Mouse (Mus musculus): ENCODE data around the gene Anapc5. TPM values are rescaled to one million over a fixed set of nuclear protein-coding genes. Genes with fewer than 3 reads are reported as not detected.

Gene Anapc5
- 489 and 493 TPM in 2 replicates for polyA plus RNA-seq (2014; fragmentation: Nextera tagmentation; extraction: Ambion mirVana)

DNA sequence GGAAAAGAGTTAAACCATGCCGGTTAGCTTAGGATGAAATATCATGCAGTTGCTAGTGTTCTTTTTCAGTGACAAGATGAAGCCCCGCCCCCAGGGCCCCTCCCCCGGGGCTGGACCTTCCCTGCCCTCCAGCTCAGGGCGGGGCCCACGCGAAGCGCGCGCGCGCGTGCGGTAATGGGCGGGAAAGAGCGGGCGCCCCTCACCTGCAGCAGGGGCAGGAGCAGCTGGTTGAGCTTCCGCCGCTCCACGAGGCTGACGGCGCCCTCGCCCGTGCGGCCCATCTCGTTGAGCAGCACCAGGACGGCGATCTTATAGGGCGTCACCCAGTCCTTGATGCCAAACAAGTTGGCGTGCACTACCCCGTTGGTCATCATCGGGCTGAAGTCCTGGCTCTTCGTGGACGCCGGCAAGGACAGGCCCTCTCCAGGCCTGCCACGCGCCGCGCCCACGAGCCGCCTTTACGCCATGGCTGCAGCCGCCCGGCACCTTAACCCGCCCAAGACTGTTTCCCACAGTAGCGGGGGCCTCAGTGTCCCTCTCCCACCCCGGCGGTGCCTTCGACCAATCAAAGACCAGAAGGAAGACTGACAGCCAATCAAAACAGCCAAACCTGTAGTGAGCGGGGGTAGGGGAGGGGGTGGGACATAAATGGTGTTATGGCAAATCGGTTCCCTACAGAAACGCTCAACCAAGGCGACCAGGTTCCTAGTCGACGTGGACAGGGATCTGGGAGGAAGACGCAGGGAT lies at the start of gene Anapc5:
Gene Anapc5, minus strand, starts transcription at position 563 of the 747 bp plus-strand sequence.
- under 1% methylated on average over 55 of the region's 55 CpGs for WGBS
- Histone ChIP-seq H3K9me3 (replicated peaks; ENCODE audit: control insufficient read depth, low read length) (no peaks in the 10 kb centered on the region), H3K9ac (replicated peaks; ENCODE audit: low read length) (peak within 1 kb of the TSS; percentile 90), H3K4me1 (ENCODE audit: control insufficient read depth, insufficient read depth, low read length) (no peaks in the 10 kb centered on the region), H3K27me3 (ENCODE audit: control insufficient read depth, insufficient read depth, low read length) (no peaks in the 10 kb centered on the region), H3K4me2 (ENCODE audit: low read depth, low read length) (peak within 1 kb of the TSS; percentile 63), H3K27ac (replicated peaks; ENCODE audit: low read depth, low read length) (peak within 1 kb of the TSS; percentile 94), H3K36me3 (replicated peaks; ENCODE audit: control insufficient read depth, insufficient read depth, low read depth, low read length) (peaks cover 10% of the 10 kb centered on the region), H3K4me3 (ENCODE audit: low read depth, low read length) (peak within 1 kb of the TSS; percentile 74)
- ATAC-seq (replicated peaks; ENCODE audit: insufficient number of reproducible peaks, low FRiP score, low TSS enrichment, low read depth) (peak; percentile 99), DNase-seq (ENCODE audit: low spot score) (peak; percentile 98)

- 90% methylated on average over 2 of the region's 2 CpGs for WGBS
- no peak overlapping the region for H3K9ac ChIP-seq (replicated peaks; ENCODE audit: low read length)
- no peaks in the 10 kb centered on the region for H3K4me1 ChIP-seq (ENCODE audit: control insufficient read depth, insufficient read depth, low read length)
- H3K27me3 ChIP-seq (ENCODE audit: control insufficient read depth, insufficient read depth, low read length): no peaks in the 10 kb centered on the region
- no peak overlapping the region for H3K4me2 ChIP-seq (ENCODE audit: low read depth, low read length)
- H3K36me3 ChIP-seq (replicated peaks; ENCODE audit: control insufficient read depth, insufficient read depth, low read depth, low read length): peaks cover 11% of the 10 kb centered on the region
- DNase-seq (ENCODE audit: low spot score) (no peak), ATAC-seq (replicated peaks; ENCODE audit: insufficient number of reproducible peaks, low FRiP score, low TSS enrichment, low read depth) (no peak)
- no peaks in the 10 kb centered on the region for H3K9me3 ChIP-seq (replicated peaks; ENCODE audit: control insufficient read depth, low read length)
- no peak overlapping the region for H3K4me3 ChIP-seq (ENCODE audit: low read depth, low read length)
- H3K27ac ChIP-seq (replicated peaks; ENCODE audit: low read depth, low read length): no peak overlapping the region
Observed at GRCm38 (mm10) chr5:122863053-122863452, 41.9 kb upstream of the Anapc5 start.

GRCm38 (mm10) chr5:122855858-122856257 lies 34.7 kb upstream of the Anapc5 start:
- Histone ChIP-seq H3K27me3 (ENCODE audit: control insufficient read depth, insufficient read depth, low read length) (no peaks in the 10 kb centered on the region), H3K9me3 (replicated peaks; ENCODE audit: control insufficient read depth, low read length) (no peaks in the 10 kb centered on the region), H3K9ac (replicated peaks; ENCODE audit: low read length) (no peak overlapping the region), H3K27ac (replicated peaks; ENCODE audit: low read depth, low read length) (no peak overlapping the region), H3K4me2 (ENCODE audit: low read depth, low read length) (no peak overlapping the region), H3K4me3 (ENCODE audit: low read depth, low read length) (no peak overlapping the region), H3K4me1 (ENCODE audit: control insufficient read depth, insufficient read depth, low read length) (peaks cover 3% of the 10 kb centered on the region; the same call in 1 of the 2 replicates), H3K36me3 (replicated peaks; ENCODE audit: control insufficient read depth, insufficient read depth, low read depth, low read length) (no peaks in the 10 kb centered on the region)
- DNase-seq (ENCODE audit: low spot score) (no peak), ATAC-seq (replicated peaks; ENCODE audit: insufficient number of reproducible peaks, low FRiP score, low TSS enrichment, low read depth) (no peak)
- WGBS: 78% methylated on average over 3 of the region's 3 CpGs

DNA sequence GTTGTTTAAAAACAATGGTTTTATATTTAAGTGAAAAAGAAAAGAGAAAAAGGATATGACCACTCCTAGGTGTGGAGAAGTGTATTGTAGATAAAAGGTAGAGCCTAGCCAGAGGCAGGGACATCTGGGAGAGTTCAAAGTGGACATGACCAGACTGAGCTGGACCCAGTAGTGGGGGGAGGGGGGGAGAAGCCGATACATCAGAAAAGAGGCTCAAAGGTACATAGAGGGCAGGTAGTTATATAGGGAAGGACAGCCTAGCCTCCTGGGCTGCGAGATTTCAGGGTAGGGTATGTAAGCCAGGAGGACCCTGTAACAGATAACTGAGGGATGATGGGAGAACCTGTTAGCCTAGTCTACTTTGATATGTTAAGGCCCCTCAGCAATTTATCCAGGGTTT lies 31.5 kb upstream of the Anapc5 start:
- Histone ChIP-seq H3K36me3 (replicated peaks; ENCODE audit: control insufficient read depth, insufficient read depth, low read depth, low read length) (no peaks in the 10 kb centered on the region), H3K9me3 (replicated peaks; ENCODE audit: control insufficient read depth, low read length) (no peaks in the 10 kb centered on the region), H3K4me2 (ENCODE audit: low read depth, low read length) (no peak overlapping the region), H3K27ac (replicated peaks; ENCODE audit: low read depth, low read length) (no peak overlapping the region), H3K4me3 (ENCODE audit: low read depth, low read length) (no peak overlapping the region), H3K4me1 (ENCODE audit: control insufficient read depth, insufficient read depth, low read length) (peaks cover 3% of the 10 kb centered on the region; the same call in 1 of the 2 replicates), H3K9ac (replicated peaks; ENCODE audit: low read length) (no peak overlapping the region), H3K27me3 (ENCODE audit: control insufficient read depth, insufficient read depth, low read length) (no peaks in the 10 kb centered on the region)
- no peak for DNase-seq (ENCODE audit: low spot score)
- WGBS: 79% methylated on average over 2 of the region's 2 CpGs
- no peak for ATAC-seq (replicated peaks; ENCODE audit: insufficient number of reproducible peaks, low FRiP score, low TSS enrichment, low read depth)

DNA sequence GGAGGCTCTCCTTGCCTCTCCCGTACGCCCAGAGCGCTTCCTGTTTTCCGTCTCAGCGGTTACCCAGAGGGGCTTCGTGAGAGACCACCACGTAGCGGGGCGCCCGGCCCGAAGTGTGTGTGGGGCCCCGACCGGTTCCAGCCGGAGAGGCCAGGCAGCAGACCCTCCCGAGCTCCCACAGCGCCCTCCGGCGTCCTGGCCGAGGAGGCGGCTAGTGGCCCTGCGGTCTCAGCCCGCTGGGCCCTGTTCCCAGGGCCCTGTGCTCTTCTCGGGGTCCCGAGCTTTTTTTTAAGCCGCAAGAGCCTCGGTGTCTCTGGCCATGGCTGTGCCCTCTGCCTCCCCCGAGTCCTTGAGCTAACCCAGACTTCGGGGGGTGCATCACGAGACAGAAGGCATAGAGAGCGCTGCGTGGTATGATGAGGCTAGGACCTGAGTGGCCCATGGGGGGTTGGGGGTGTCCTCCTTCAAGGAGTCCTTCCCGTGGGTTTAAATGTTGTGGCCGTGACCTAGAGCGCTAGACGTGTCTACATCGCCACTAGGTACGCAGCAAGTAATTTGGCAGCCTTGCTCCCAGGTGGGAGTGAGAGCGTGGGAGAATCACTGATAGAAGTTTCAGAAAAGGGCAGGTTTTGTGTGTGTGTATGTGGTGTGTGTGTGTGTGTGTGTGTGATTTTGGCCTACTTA lies 29.3 kb upstream of the Anapc5 start:
- DNase-seq (ENCODE audit: low spot score) (peak; percentile 75), ATAC-seq (replicated peaks; ENCODE audit: insufficient number of reproducible peaks, low FRiP score, low TSS enrichment, low read depth) (peak; percentile 84)
- WGBS: under 1% methylated on average over 38 of the region's 38 CpGs
- no peaks in the 10 kb centered on the region for H3K9me3 ChIP-seq (replicated peaks; ENCODE audit: control insufficient read depth, low read length)
- peak overlapping the region; percentile 90 for H3K4me3 ChIP-seq (ENCODE audit: low read depth, low read length)
- peak overlapping the region; percentile 95 for H3K9ac ChIP-seq (replicated peaks; ENCODE audit: low read length)
- no peaks in the 10 kb centered on the region for H3K27me3 ChIP-seq (ENCODE audit: control insufficient read depth, insufficient read depth, low read length)
- peaks cover 3% of the 10 kb centered on the region; the same call in 1 of the 2 replicates for H3K4me1 ChIP-seq (ENCODE audit: control insufficient read depth, insufficient read depth, low read length)
- peak overlapping the region; percentile 93 for H3K4me2 ChIP-seq (ENCODE audit: low read depth, low read length)
- H3K27ac ChIP-seq (replicated peaks; ENCODE audit: low read depth, low read length): peak overlapping the region; percentile 78
- H3K36me3 ChIP-seq (replicated peaks; ENCODE audit: control insufficient read depth, insufficient read depth, low read depth, low read length): no peaks in the 10 kb centered on the region

DNA sequence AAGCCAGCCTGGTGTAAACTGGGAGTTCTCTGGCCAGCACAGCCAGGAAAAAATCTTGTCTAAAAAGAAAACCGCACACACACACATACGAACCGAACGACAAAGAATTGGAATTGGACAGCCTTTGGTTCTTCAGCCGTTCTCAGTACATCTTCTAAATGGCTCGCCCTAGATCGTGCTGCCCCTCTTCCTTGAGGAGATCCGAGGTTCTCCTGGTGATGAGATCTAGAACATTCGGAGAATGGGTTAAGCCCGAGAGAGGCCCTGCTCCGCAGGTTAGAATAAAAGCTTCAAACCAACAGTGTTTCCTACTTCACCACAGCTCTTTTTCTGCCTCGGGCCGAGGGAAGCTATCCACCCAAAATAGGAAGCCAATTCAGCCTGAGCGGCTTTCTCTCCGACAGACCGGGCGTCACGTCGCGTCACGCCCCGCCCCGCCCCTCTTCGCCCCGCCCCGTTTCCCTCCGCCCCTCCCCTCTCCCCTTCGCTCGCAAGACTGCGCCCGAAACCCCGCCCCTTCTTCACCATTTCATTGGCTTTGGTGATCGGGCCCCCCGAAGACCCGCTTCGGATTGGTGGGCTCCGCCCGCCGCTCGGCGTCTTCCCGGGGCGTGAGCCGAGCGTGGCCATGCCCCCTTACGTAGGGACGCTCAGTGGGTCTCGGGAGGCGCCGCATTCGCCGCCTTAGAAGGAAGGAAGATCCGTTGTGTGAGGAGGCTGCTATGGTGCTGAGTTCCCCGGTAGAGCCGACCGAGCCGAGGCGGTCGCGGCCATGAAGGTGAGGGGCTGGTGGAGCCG lies 28.6 kb upstream of the Anapc5 start, which contains the start of gene Rnf34:
Gene Rnf34, plus strand, starts transcription at position 528 of the 798 bp plus-strand sequence.
- H3K36me3 ChIP-seq (replicated peaks; ENCODE audit: control insufficient read depth, insufficient read depth, low read depth, low read length): no peaks in the 10 kb centered on the region
- H3K9me3 ChIP-seq (replicated peaks; ENCODE audit: control insufficient read depth, low read length): no peaks in the 10 kb centered on the region
- peak within 1 kb of the TSS; percentile 78 for H3K27ac ChIP-seq (replicated peaks; ENCODE audit: low read depth, low read length)
- peaks cover 3% of the 10 kb centered on the region; the same call in 1 of the 2 replicates for H3K4me1 ChIP-seq (ENCODE audit: control insufficient read depth, insufficient read depth, low read length)
- WGBS: under 1% methylated on average over 53 of the region's 61 CpGs
- H3K4me3 ChIP-seq (ENCODE audit: low read depth, low read length): peak within 1 kb of the TSS; percentile 90
- peak; percentile 99 for DNase-seq (ENCODE audit: low spot score)
- H3K27me3 ChIP-seq (ENCODE audit: control insufficient read depth, insufficient read depth, low read length): no peaks in the 10 kb centered on the region
- H3K4me2 ChIP-seq (ENCODE audit: low read depth, low read length): peak within 1 kb of the TSS; percentile 93
- peak; percentile 99 for ATAC-seq (replicated peaks; ENCODE audit: insufficient number of reproducible peaks, low FRiP score, low TSS enrichment, low read depth)
- peak within 1 kb of the TSS; percentile 95 for H3K9ac ChIP-seq (replicated peaks; ENCODE audit: low read length)

GRCm38 (mm10) chr5:122843799-122844198 lies 22.7 kb upstream of the Anapc5 start:
- no peaks in the 10 kb centered on the region for H3K9me3 ChIP-seq (replicated peaks; ENCODE audit: control insufficient read depth, low read length)
- H3K36me3 ChIP-seq (replicated peaks; ENCODE audit: control insufficient read depth, insufficient read depth, low read depth, low read length): no peaks in the 10 kb centered on the region
- no peak overlapping the region for H3K4me3 ChIP-seq (ENCODE audit: low read depth, low read length)
- H3K4me2 ChIP-seq (ENCODE audit: low read depth, low read length): no peak overlapping the region
- no peaks in the 10 kb centered on the region for H3K27me3 ChIP-seq (ENCODE audit: control insufficient read depth, insufficient read depth, low read length)
- ATAC-seq (replicated peaks; ENCODE audit: insufficient number of reproducible peaks, low FRiP score, low TSS enrichment, low read depth): no peak
- 86% methylated on average over 5 of the region's 5 CpGs for WGBS
- no peak overlapping the region for H3K27ac ChIP-seq (replicated peaks; ENCODE audit: low read depth, low read length)
- H3K9ac ChIP-seq (replicated peaks; ENCODE audit: low read length): no peak overlapping the region
- no peak for DNase-seq (ENCODE audit: low spot score)
- no peaks in the 10 kb centered on the region for H3K4me1 ChIP-seq (ENCODE audit: control insufficient read depth, insufficient read depth, low read length)

Measured in embryonic facial prominence, embryonic 11.5 days (tissue).